Mouse (Mus musculus) heart, postnatal 0 days (tissue): ENCODE measurements at regions not wholly inside any gene's neighbourhood (a gene's known extent, or its start where the extent isn't known, plus 50 kb on each side); places are given as distances from the start of the nearest gene placed in this dataset.

Experiments used
- CTCF ChIP-seq: IDR thresholded peaks from 2 replicates; pipeline ENCODE4 v1.5.1; 2016; ENCODE audit warnings: antibody characterized with exemption, control low read depth, low read depth
- EP300 ChIP-seq: IDR thresholded peaks from 2 replicates; pipeline ENCODE4 v1.6.1; 2016; ENCODE audit warnings: antibody characterized with exemption, low read depth

DNA sequence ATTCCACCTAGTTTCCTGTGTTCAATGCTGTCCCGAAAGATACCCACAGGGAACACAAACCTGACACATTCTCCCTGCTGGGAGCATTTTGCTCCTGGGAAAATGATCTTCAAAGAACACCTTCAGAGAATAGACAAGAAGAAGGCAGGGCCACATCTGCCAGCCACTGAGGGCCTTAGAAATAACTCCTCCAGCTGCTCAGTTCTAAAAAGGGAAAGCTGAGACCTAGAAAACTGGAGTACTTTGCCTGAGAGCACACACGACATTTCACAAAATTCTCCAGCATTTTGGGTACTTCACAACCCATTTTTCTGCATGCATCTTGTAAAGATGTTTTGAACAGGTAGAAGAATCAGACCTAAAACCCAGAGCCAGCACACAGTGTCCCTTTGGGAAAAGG lies 519.6 kb downstream of the Insc start:
- TF ChIP-seq CTCF (no peak), EP300 (no peak)
